Mouse (Mus musculus): ENCODE measurements around the gene Samd4b.

DNA sequence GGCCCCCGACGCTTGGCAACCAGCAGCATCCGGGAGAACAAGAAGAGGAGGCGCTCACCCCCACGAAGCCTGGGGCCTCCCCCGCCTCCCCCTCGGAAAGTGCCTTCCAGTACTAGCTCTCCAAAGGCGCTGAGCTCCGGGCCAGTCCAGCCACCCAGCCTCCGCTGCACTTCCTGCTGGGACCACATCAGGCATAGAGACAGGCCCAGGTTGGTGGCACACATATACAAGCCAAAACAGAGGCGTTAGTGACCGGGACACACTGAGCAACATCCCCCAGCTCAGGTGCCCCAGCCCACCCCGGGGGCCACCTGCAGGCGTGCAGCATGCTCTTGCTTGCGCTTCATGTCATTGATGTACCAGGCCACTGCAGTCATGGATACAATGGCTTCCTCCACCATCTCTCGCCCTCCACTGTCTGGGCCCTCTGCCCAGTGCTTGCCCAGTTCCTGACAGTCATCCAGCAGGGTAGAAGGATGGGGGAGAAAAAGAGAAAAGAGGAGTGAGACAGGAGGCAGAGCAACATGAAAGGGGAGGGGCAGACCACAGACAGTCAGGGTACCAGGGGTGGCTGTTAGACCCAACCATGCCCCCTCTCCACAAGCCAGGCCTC lies 230.2 kb downstream of the Samd4b start:
- no peak for TF ChIP-seq POLR2A (IDR thresholded peaks at IDR 0.05; ENCODE audit: borderline replicate concordance, extremely low read depth, low read depth, low read length)
- TF ChIP-seq CTCF (IDR thresholded peaks at IDR 0.05; ENCODE audit: insufficient read depth, low read length) = no peak

All from lung, adult 2 months (tissue).